Mouse (Mus musculus) midbrain, embryonic 15.5 days (tissue): ENCODE measurements at regions not wholly inside any gene's neighbourhood (a gene's known extent, or its start where the extent isn't known, plus 50 kb on each side); places are given as distances from the start of the nearest gene placed in this dataset.

Source experiments
- ATAC-seq: fragments of 200-750 bp; cut with Nextera tagmentation; replicated peaks from 2 replicates; pipeline ENCODE4 v1.8.0; 2017; ENCODE audit warnings: moderate TSS enrichment
- H3K27ac ChIP-seq: fragments of 300-500 bp; sonication (generic); 2 replicates; pipeline ENCODE4 v1.5.1; 2015; ENCODE audit warnings: mild to moderate bottlenecking, inconsistent platforms
- H3K27me3 ChIP-seq: fragments of 300-500 bp; sonication (generic); replicated peaks from 2 replicates; pipeline ENCODE4 v1.6.1; 2015; ENCODE audit warnings: inconsistent platforms
- H3K36me3 ChIP-seq: fragments of 300-500 bp; sonication (generic); replicated peaks from 2 replicates; pipeline ENCODE4 v1.6.1; 2015; ENCODE audit warnings: inconsistent platforms
- H3K4me1 ChIP-seq: fragments of 300-500 bp; sonication (generic); 2 replicates; pipeline ENCODE4 v1.6.1; 2015; ENCODE audit warnings: inconsistent platforms
- H3K4me2 ChIP-seq: fragments of 300-500 bp; sonication (generic); 2 replicates; pipeline ENCODE4 v1.6.1; 2015; ENCODE audit warnings: inconsistent platforms, mild to moderate bottlenecking, moderate library complexity
- H3K4me3 ChIP-seq: fragments of 300-500 bp; sonication (generic); 2 replicates; pipeline ENCODE4 v1.5.1; 2015; ENCODE audit warnings: mild to moderate bottlenecking, inconsistent platforms
- H3K9ac ChIP-seq: fragments of 300-500 bp; sonication (generic); 2 replicates; pipeline ENCODE4 v1.6.1; 2015; ENCODE audit warnings: mild to moderate bottlenecking, inconsistent platforms
- H3K9me3 ChIP-seq: fragments of 300-500 bp; sonication (generic); 2 replicates; pipeline ENCODE4 v1.6.1; 2016; ENCODE audit warnings: inconsistent platforms
- WGBS: fragments of 180-500 bp; shearing (Covaris S2); methylation state at CpG from one replicate; pipeline ENCODE4 v1.1.7; 2015; ENCODE audit warnings: mixed read lengths; 5-methylcytosine and 5-hydroxymethylcytosine counted together

GRCm38 (mm10) chr14:60439106-60439505, 66.0 kb downstream of the Amer2 start:
- Histone ChIP-seq H3K27ac (no peak overlapping the region), H3K4me3 (no peak overlapping the region), H3K4me1 (0 out of 2 replicates have a peak, but pooled peaks cover 2% of the 10 kb centered on the region), H3K4me2 (no peak overlapping the region), H3K9ac (no peak overlapping the region), H3K27me3 (no peaks in the 10 kb centered on the region), H3K9me3 (no peaks in the 10 kb centered on the region), H3K36me3 (no peaks in the 10 kb centered on the region)
- no peak for ATAC-seq
- WGBS = 52% methylated on average over 6 of the region's 6 CpGs

DNA sequence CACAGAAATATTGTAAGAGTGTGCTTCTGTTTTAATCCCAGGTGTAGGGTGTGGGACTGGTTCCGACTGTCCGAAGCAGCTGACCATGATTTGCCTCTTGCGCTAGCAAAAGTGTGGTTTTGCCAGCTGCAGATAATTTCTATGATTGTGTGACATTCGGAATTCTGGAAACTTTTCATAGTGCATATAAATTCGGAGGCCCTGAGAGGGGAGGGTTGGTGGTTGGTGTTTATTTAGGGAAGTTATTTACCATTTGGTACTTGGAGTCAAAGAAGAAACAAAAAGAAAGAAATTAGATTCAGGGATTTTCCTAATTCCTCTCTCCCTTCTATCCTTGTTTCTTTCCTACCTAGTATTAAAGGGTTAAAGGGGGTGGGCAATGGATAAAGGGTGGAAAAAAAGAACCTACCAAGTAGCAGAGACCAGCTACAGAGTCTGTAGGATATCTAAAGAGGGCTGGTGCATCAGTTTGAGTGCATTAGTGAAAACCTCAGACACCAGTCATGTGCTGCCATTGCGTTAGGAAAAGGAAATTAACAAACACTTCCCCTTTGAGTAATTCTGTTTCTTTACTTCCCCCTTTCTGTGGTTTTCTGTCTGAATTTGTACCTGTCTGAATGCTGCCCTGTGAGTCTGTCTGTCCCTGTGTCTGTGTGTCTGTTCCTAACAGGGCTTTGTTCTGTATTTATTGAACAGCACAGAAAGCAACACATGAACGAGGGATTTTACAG, 70.9 kb downstream of the Amer2 start:
- 0 out of 2 replicates have a peak, but pooled peaks cover 2% of the 10 kb centered on the region for H3K4me1 ChIP-seq
- H3K4me3 ChIP-seq = no peak overlapping the region
- 0 out of 2 replicates have a peak, but pooled peaks cover under 1% of the 10 kb centered on the region for H3K27me3 ChIP-seq
- 75% methylated on average over 7 of the region's 7 CpGs for WGBS
- H3K36me3 ChIP-seq = no peaks in the 10 kb centered on the region
- H3K4me2 ChIP-seq = no peak overlapping the region
- ATAC-seq = no peak
- H3K27ac ChIP-seq = no peak overlapping the region
- H3K9me3 ChIP-seq = no peaks in the 10 kb centered on the region
- no peak overlapping the region for H3K9ac ChIP-seq

- Histone ChIP-seq H3K4me2 (no peak overlapping the region), H3K9me3 (no peaks in the 10 kb centered on the region), H3K36me3 (no peaks in the 10 kb centered on the region), H3K27me3 (0 out of 2 replicates have a peak, but pooled peaks cover 2% of the 10 kb centered on the region), H3K27ac (no peak overlapping the region), H3K4me1 (0 out of 2 replicates have a peak, but pooled peaks cover 2% of the 10 kb centered on the region), H3K4me3 (no peak overlapping the region), H3K9ac (no peak overlapping the region)
- no peak for ATAC-seq
- WGBS = 55% methylated on average over 3 of the region's 3 CpGs
These were observed 71.5 kb downstream of the Amer2 start for GRCm38 (mm10) chr14:60444552-60444937.

- Histone ChIP-seq H3K9ac (no peak overlapping the region), H3K4me1 (0 out of 2 replicates have a peak, but pooled peaks cover 2% of the 10 kb centered on the region), H3K27ac (no peak overlapping the region), H3K36me3 (no peaks in the 10 kb centered on the region), H3K4me2 (no peak overlapping the region), H3K9me3 (no peaks in the 10 kb centered on the region), H3K4me3 (no peak overlapping the region), H3K27me3 (0 out of 2 replicates have a peak, but pooled peaks cover 2% of the 10 kb centered on the region)
- 55% methylated on average over 6 of the region's 6 CpGs for WGBS
- no peak for ATAC-seq
These were observed 73.0 kb downstream of the Amer2 start for GRCm38 (mm10) chr14:60446037-60446436.

GRCm38 (mm10) chr14:60451216-60451615, 78.2 kb downstream of the Amer2 start:
- whole genome bisulfite sequencing = 89% methylated on average over 9 of the region's 9 CpGs
- ATAC-seq = no peak
- no peaks in the 10 kb centered on the region for H3K4me1 ChIP-seq

DNA sequence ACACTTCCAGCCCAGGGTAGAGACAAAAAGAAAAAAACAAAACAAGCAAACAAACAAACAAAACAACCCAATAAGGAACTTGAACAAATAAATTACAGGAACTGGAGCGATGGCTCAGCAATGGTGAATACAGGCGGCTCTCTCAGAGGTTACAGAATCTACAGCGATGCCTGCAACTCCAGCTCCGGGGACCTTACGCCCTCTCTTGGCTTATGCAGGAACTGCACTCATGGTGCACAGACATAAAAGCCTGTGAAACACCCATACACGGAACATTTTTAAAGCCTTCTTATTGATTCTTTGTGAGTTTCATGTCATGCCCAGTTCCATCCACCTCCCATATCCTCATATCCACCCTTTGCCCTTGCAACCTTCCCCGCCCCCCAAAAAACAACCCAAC, 78.6 kb downstream of the Amer2 start:
- ATAC-seq = no peak
- Histone ChIP-seq H3K9ac (no peak overlapping the region), H3K4me2 (no peak overlapping the region), H3K36me3 (no peaks in the 10 kb centered on the region), H3K4me1 (no peaks in the 10 kb centered on the region), H3K4me3 (no peak overlapping the region), H3K27me3 (0 out of 2 replicates have a peak, but pooled peaks cover 2% of the 10 kb centered on the region), H3K27ac (no peak overlapping the region), H3K9me3 (no peaks in the 10 kb centered on the region)
- 83% methylated on average over 7 of the region's 7 CpGs for WGBS

More at GRCm38 (mm10) chr14:60451216-60451615, 78.2 kb downstream of the Amer2 start:
- Histone ChIP-seq H3K27me3 (0 out of 2 replicates have a peak, but pooled peaks cover 2% of the 10 kb centered on the region), H3K9me3 (no peaks in the 10 kb centered on the region), H3K4me2 (no peak overlapping the region), H3K27ac (no peak overlapping the region), H3K9ac (no peak overlapping the region), H3K4me3 (no peak overlapping the region), H3K36me3 (no peaks in the 10 kb centered on the region)

DNA sequence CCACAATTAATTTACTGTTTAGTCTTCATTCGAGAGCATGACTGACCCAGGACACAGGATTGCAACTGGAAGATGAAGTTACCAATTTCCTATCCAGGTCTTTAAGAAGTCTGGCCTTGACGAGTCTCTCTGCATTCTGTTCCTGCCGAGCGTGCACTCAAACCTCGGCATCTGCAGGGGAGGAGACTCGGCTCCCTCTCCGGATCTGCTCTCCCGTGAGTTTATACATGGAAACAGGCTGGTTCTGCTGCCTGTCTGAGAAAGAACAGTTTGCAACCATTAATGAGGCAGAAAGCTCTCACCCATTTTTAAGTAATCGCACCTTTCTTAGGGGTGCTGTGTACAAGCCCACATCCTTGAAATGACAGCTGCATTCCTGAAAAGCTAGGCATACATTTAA, 83.7 kb downstream of the Amer2 start:
- Histone ChIP-seq H3K36me3 (no peaks in the 10 kb centered on the region), H3K4me3 (no peak overlapping the region), H3K9ac (no peak overlapping the region), H3K27ac (no peak overlapping the region), H3K4me1 (no peaks in the 10 kb centered on the region), H3K27me3 (no peaks in the 10 kb centered on the region), H3K4me2 (no peak overlapping the region), H3K9me3 (no peaks in the 10 kb centered on the region)
- 57% methylated on average over 9 of the region's 9 CpGs for WGBS
- ATAC-seq = no peak

GRCm38 (mm10) chr14:60484996-60485888, 112.2 kb downstream of the Amer2 start:
- Histone ChIP-seq H3K4me3 (peak overlapping the region; percentile 42), H3K4me1 (peaks cover 22% of the 10 kb centered on the region), H3K36me3 (no peaks in the 10 kb centered on the region), H3K4me2 (peak overlapping the region; percentile 93), H3K27me3 (no peaks in the 10 kb centered on the region), H3K9me3 (no peaks in the 10 kb centered on the region), H3K27ac (peak overlapping the region; percentile 45; the same call in 1 of the 2 replicates), H3K9ac (peak overlapping the region; percentile 35)
- peak; percentile 96 for ATAC-seq
- WGBS = under 1% methylated on average over 38 of the region's 38 CpGs

GRCm38 (mm10) chr14:60485889-60486274, 112.8 kb downstream of the Amer2 start:
- WGBS = 3% methylated on average over 5 of the region's 5 CpGs

DNA sequence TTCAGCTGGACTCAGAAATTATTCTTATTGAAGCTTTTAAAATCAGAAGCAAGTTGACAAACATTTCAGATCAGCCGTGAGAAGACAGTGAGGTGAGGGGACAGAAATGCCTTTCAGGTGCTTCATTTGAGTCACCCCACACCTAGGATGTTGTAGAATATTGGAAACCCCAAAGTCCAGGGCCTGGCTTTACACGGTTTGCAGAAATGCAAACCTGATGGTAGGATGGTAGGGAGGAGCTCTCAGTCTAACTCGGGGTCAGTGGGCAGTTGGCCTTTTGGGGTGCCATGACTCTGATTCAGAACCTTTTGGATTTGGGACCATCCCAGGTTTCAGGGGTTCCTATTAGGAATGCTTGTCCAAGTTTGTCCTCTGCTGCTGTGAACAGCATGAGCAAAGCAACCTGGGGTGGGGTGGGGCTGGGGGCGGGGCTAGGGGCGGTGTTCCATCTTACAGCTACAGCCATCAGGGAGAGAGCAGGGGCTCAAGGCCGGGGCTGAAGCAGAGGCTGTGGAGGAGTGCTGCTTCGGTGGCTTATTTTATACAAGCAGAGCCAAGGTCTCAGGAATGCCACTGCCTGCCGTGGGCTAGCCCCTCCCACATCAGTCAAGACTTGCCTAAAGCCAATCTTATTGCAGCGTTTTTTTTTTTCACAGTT, 113.3 kb downstream of the Amer2 start:
- Histone ChIP-seq H3K4me1 (peaks cover 22% of the 10 kb centered on the region), H3K9ac (no peak overlapping the region), H3K9me3 (no peaks in the 10 kb centered on the region), H3K27me3 (no peaks in the 10 kb centered on the region), H3K36me3 (no peaks in the 10 kb centered on the region), H3K4me2 (peak overlapping the region; percentile 93), H3K27ac (no peak overlapping the region), H3K4me3 (peak overlapping the region; percentile 7; the same call in 1 of the 2 replicates)
- ATAC-seq = 0 out of 2 replicates have a peak, but pooled peaks have one; percentile 12
- WGBS = 4% methylated on average over 9 of the region's 9 CpGs

More at GRCm38 (mm10) chr14:60485889-60486274, 112.8 kb downstream of the Amer2 start:
- no peaks in the 10 kb centered on the region for H3K36me3 ChIP-seq
- no peaks in the 10 kb centered on the region for H3K27me3 ChIP-seq
- H3K27ac ChIP-seq = no peak overlapping the region
- peaks cover 22% of the 10 kb centered on the region for H3K4me1 ChIP-seq
- ATAC-seq = peak; percentile 91
- H3K4me2 ChIP-seq = peak overlapping the region; percentile 93
- H3K4me3 ChIP-seq = peak overlapping the region; percentile 42
- H3K9me3 ChIP-seq = no peaks in the 10 kb centered on the region
- 0 out of 2 replicates have a peak overlapping the region, but pooled peaks have one; percentile 35 for H3K9ac ChIP-seq

- no peaks in the 10 kb centered on the region for H3K27me3 ChIP-seq
- H3K36me3 ChIP-seq = no peaks in the 10 kb centered on the region
- H3K9me3 ChIP-seq = no peaks in the 10 kb centered on the region
- no peak overlapping the region for H3K9ac ChIP-seq
- peaks cover 22% of the 10 kb centered on the region for H3K4me1 ChIP-seq
- no peak overlapping the region for H3K4me2 ChIP-seq
- WGBS = 90% methylated on average over 4 of the region's 4 CpGs
- H3K4me3 ChIP-seq = no peak overlapping the region
- no peak for ATAC-seq
- no peak overlapping the region for H3K27ac ChIP-seq
These were observed 116.1 kb downstream of the Amer2 start for GRCm38 (mm10) chr14:60489111-60489510.

DNA sequence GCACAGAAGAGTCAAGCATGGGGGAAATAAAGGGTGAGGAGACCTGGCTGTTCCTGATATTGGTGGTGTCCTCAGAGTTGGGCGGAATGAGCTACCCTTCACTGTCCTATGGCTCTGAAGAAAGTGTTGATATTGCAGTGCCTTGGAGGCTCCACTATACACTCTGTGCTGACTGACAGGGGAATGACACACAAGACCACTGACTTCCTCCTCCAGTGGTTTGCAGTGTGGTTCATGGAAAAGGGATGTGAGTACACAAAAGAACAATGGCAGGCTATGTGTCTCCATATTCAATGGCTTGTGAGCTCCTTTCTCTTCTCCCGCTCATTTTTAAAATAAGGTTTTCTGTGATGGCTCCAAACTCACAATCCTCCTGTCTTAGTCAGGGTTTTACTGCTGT, 117.8 kb downstream of the Amer2 start:
- Histone ChIP-seq H3K27me3 (no peaks in the 10 kb centered on the region), H3K9me3 (no peaks in the 10 kb centered on the region), H3K9ac (no peak overlapping the region), H3K4me2 (no peak overlapping the region), H3K4me3 (no peak overlapping the region), H3K36me3 (no peaks in the 10 kb centered on the region), H3K27ac (no peak overlapping the region), H3K4me1 (peaks cover 9% of the 10 kb centered on the region)
- no peak for ATAC-seq
- WGBS = 96% methylated on average over 2 of the region's 2 CpGs
